Mouse (Mus musculus): ENCODE results near the gene Naif1. TPM values are rescaled to one million over a fixed set of nuclear protein-coding genes. Genes with fewer than 3 reads are reported as not detected.

The Naif1 gene
- polyA plus RNA-seq, 1 experiment from 2014 or later = 5.7 TPM

DNA sequence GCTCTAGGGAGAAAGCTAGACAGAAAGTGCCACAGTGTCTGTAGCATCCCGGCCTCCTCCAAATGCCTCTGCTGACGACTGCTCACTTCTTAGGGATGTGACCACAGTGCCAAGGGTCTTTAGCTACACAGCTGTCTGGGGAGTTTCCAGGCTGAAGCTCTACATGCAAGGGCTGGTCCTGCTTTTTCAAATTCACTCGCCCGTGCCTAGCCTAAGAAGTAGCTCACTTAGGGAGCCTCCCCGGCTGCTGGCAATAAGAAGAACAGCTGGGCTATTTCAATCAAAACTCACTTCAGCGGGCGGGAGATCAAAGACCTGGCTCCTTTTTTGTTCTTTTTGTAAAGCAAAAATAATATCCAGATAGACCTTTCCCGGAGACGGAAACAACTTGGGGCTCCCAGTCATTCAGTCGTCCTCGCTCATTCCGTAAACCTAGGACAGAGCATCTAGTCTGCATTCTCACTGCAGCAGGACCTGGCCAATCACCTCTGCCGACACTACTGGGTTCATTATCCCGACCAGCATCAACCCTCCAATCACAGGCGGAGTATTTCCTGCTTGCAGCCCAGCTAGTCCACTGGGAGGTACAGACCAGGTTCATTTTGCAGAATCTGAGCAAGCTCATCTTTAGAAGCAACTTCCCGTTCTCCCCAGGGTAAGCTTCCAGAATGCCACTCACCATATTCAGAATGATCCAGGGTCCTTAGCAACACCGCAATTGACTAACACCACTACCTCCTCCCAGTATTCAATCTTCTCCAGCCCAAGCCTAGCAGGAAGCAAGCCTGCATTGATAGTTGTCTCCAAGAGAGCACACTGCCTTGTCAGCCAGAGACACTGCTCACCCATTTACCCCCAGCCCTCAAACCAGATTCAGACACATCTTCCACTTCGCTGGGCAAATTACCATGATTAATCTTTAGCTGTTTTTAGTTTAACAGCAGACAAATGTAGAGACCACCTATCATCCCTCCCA lies 19.3 kb upstream of the Naif1 start:
- ATAC-seq (replicated peaks) = peak; percentile 96
- Histone ChIP-seq H3K4me2 (peak overlapping the region; percentile 81), H3K27ac (peak overlapping the region; percentile 95), H3K9me3 (no peaks in the 10 kb centered on the region), H3K4me3 (peak overlapping the region; percentile 55), H3K4me1 (peaks cover 46% of the 10 kb centered on the region), H3K36me3 (replicated peaks) (no peaks in the 10 kb centered on the region), H3K9ac (peak overlapping the region; percentile 67), H3K27me3 (replicated peaks) (no peaks in the 10 kb centered on the region)
- WGBS = 5% methylated on average over 18 of the region's 18 CpGs

DNA sequence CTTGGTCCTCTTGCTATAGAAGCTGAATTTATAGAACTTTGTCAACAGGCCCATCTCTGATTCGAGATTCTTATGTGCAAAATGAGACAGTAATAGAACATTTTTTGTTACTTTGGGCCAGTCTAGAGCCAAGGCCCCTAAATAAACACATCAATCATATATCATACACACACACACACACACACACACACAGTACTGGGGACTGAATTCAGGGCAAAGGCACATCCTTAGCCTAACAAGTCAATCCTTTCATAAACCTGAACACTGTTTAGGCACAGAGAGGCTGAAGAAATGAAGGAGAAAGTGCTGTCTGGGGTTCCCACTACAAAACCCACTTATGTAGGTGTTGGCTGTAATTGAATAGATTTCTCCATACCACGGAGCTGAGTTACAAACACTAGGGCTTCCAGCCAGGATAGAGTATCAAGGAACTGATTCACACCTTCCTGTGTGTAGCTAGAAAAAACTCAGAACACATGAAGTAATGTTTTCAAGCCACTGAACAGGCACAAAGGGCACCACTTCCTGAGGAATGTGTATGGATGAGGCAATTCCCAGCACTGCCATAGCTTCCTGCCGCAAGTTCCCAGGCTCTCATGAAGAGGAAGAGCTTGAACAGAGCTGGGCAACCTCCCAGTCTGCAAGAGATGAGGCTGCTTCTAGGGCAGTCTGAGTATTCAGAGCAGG lies 13.4 kb upstream of the Naif1 start:
- no peaks in the 10 kb centered on the region for H3K9me3 ChIP-seq
- no peaks in the 10 kb centered on the region for H3K27me3 ChIP-seq (replicated peaks)
- ATAC-seq (replicated peaks) = no peak
- H3K4me1 ChIP-seq = peaks cover 12% of the 10 kb centered on the region
- H3K27ac ChIP-seq = peak overlapping the region; percentile 39; the same call in 1 of the 2 replicates
- H3K4me3 ChIP-seq = no peak overlapping the region
- no peak overlapping the region for H3K4me2 ChIP-seq
- H3K9ac ChIP-seq = no peak overlapping the region
- 59% methylated on average over 3 of the region's 3 CpGs for WGBS
- H3K36me3 ChIP-seq (replicated peaks) = no peaks in the 10 kb centered on the region

DNA sequence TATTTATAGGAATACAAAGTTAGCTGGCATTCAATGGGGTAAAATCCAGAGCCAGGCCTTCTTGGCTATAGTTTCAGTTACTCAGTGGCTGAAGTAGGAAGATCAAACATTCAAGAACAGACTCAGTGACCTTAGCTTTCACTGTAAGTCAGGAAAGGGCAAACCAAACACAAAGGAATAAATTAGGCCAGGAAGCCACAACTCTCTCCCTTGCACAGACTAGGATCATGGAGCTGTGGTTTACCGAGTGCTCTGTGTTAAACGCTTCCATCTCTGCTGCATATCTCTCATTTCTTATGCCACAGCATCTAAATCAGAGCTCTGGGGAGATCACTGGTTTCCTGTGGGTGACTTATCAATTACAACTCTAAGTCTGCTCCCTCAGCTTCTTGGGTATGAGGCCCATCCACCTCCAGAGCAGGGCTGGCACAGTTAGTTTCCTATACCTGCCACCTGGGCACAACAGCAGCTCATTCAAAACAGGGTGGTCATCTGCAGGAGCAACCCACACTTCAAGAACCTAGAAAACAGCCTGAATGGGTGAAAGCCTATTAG lies 12.6 kb upstream of the Naif1 start:
- WGBS = 65% methylated on average over 2 of the region's 2 CpGs
- no peak overlapping the region for H3K4me2 ChIP-seq
- no peak overlapping the region for H3K4me3 ChIP-seq
- H3K27ac ChIP-seq = peak overlapping the region; percentile 28; the same call in 1 of the 2 replicates
- H3K4me1 ChIP-seq = peaks cover 9% of the 10 kb centered on the region
- H3K27me3 ChIP-seq (replicated peaks) = no peaks in the 10 kb centered on the region
- H3K36me3 ChIP-seq (replicated peaks) = no peaks in the 10 kb centered on the region
- no peak overlapping the region for H3K9ac ChIP-seq
- ATAC-seq (replicated peaks) = no peak
- no peaks in the 10 kb centered on the region for H3K9me3 ChIP-seq

DNA sequence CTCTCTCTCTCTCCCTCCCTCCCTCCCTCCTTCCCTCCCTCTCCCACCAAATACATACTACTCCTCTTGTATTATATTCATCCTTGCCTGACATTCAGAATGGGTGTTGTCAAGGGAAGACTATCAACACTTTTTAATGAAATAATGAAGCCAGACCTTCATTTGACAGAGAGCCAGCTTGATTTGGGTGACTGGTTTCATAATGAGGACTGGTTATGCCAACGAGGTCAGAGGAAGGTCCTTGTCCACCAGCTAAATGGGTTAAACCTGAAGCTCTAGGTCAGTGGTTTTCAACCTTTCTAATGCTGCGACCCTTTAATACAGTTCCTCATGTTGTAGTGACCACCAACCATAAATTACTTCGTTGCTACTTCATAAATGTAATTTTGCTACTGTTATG lies 11.5 kb upstream of the Naif1 start:
- peaks cover 9% of the 10 kb centered on the region for H3K4me1 ChIP-seq
- no peaks in the 10 kb centered on the region for H3K27me3 ChIP-seq (replicated peaks)
- ATAC-seq (replicated peaks) = no peak
- H3K9ac ChIP-seq = no peak overlapping the region
- H3K27ac ChIP-seq = no peak overlapping the region
- no peak overlapping the region for H3K4me3 ChIP-seq
- H3K9me3 ChIP-seq = no peaks in the 10 kb centered on the region
- no peaks in the 10 kb centered on the region for H3K36me3 ChIP-seq (replicated peaks)
- H3K4me2 ChIP-seq = no peak overlapping the region
- WGBS = 76% methylated on average over 3 of the region's 3 CpGs

DNA sequence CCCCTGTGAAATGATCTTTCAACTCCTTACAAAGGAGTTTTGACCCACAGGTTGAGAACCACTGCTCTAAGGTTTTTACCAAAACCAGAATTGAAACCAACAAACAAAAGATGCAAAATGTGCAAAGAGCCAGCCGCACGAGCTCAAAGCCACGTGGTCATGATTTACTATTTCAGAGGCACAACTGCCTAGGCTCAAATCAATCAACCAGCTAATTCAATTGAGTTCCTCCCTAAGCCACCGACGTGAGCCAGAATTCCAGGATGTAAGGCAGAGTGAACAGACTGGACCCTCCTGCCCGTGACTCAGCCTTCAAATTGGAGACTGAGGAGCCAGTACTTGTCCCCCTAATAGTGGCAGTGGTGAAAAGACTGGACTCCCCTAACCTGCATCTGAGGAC lies 11.1 kb upstream of the Naif1 start:
- Histone ChIP-seq H3K36me3 (replicated peaks) (no peaks in the 10 kb centered on the region), H3K9ac (no peak overlapping the region), H3K4me3 (no peak overlapping the region), H3K27ac (no peak overlapping the region), H3K4me1 (peaks cover 9% of the 10 kb centered on the region), H3K4me2 (no peak overlapping the region), H3K27me3 (replicated peaks) (no peaks in the 10 kb centered on the region), H3K9me3 (no peaks in the 10 kb centered on the region)
- ATAC-seq (replicated peaks) = no peak
- 40% methylated on average over 6 of the region's 6 CpGs for WGBS

DNA sequence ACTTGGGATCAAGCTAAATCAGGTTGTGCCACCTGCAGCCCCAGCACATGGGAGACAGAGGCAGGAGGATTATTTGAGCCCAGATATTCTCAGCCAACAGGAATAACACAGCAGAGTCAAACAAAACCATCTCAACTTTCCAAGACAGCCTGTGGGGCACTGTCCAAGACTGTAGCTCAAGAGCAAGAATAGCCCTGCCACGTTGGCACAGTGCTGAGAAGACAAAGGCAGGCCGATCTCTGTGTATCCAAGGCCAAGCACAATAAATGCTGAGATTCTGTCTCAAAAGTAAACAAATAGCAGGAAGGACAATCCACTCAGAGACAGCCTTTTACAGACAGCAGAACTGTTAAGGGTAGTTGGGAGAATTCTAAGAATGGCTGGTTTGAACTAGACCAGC lies 10.1 kb upstream of the Naif1 start:
- no peaks in the 10 kb centered on the region for H3K36me3 ChIP-seq (replicated peaks)
- H3K4me2 ChIP-seq = no peak overlapping the region
- no peaks in the 10 kb centered on the region for H3K9me3 ChIP-seq
- no peak overlapping the region for H3K4me3 ChIP-seq
- peaks cover 9% of the 10 kb centered on the region for H3K4me1 ChIP-seq
- H3K9ac ChIP-seq = no peak overlapping the region
- H3K27me3 ChIP-seq (replicated peaks) = no peaks in the 10 kb centered on the region
- WGBS = 64% methylated on average over 2 of the region's 2 CpGs
- 0 out of 2 replicates have a peak overlapping the region, but pooled peaks have one; percentile 2 for H3K27ac ChIP-seq
- no peak for ATAC-seq (replicated peaks)

DNA sequence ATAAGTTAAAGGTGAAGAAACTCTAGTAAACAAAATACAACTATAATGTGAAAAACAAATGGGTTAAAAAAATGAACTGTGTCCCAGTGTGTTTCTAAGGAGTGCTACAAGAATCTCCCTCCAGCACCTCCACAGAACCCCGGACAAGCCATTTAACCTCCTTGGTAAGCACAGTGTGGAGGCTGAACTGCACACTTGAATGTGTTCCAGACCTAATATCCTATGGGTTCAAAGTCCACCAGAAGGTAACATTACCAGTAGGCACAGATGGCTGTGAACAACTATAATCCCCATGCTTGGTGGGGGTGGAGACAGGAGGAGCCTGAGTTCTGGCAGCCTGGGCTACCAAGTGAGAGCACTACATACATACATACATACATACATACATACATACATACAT lies 9.6 kb upstream of the Naif1 start:
- Histone ChIP-seq H3K36me3 (replicated peaks) (no peaks in the 10 kb centered on the region), H3K9me3 (no peaks in the 10 kb centered on the region), H3K4me3 (no peak overlapping the region), H3K4me1 (peaks cover 9% of the 10 kb centered on the region), H3K9ac (no peak overlapping the region), H3K27ac (no peak overlapping the region), H3K27me3 (replicated peaks) (no peaks in the 10 kb centered on the region), H3K4me2 (no peak overlapping the region)
- 79% methylated on average over 1 of the region's 1 CpGs for WGBS
- no peak for ATAC-seq (replicated peaks)

DNA sequence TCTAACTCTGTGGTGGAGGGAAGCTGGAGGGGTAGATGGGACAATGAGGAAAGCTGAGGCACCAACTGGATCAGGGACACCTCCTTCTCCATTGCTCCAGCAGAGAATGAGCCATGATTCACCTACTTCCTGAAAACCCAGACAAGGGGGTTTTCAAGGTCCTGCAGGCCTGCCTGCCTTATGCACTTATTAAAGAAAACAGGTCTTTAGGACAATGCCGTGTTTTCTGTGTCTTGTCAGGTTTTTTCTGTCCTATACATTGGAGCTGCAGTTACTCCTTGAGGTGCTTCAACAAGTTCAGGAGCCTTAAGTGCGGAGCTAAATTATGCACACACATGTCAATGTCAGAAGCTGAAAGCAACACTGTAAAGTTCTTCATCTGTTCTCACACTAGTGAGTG lies 8.7 kb upstream of the Naif1 start:
- H3K4me2 ChIP-seq = no peak overlapping the region
- 90% methylated on average over 2 of the region's 2 CpGs for WGBS
- no peaks in the 10 kb centered on the region for H3K36me3 ChIP-seq (replicated peaks)
- H3K27me3 ChIP-seq (replicated peaks) = no peaks in the 10 kb centered on the region
- peaks cover 3% of the 10 kb centered on the region; the same call in 1 of the 2 replicates for H3K4me1 ChIP-seq
- ATAC-seq (replicated peaks) = no peak
- H3K4me3 ChIP-seq = no peak overlapping the region
- H3K27ac ChIP-seq = no peak overlapping the region
- no peaks in the 10 kb centered on the region for H3K9me3 ChIP-seq
- no peak overlapping the region for H3K9ac ChIP-seq

DNA sequence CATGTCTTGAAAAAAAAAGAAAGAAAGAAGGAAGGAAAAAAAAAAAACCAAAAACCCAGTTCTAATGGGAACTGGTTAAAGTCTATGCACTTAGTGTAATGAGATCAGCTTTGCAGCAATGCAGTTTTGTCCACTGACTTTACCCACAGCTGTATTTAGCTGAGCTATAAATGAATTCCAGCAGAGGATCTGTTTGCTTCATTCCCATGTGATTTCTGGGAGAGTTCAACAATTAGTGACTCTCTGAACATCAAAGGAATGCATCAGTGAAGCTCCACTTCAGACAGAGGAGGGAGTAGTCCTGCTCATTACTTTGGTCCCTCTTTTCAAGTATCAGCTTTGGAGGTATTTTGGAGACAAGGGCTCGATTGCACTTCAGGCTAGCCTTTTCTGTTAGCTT lies 4.7 kb upstream of the Naif1 start:
- Histone ChIP-seq H3K4me2 (no peak overlapping the region), H3K27me3 (replicated peaks) (no peaks in the 10 kb centered on the region), H3K27ac (no peak overlapping the region), H3K9ac (no peak overlapping the region), H3K36me3 (replicated peaks) (no peaks in the 10 kb centered on the region), H3K9me3 (no peaks in the 10 kb centered on the region), H3K4me1 (peaks cover 22% of the 10 kb centered on the region), H3K4me3 (no peak overlapping the region)
- no peak for ATAC-seq (replicated peaks)
- 74% methylated on average over 1 of the region's 1 CpGs for whole genome bisulfite sequencing

DNA sequence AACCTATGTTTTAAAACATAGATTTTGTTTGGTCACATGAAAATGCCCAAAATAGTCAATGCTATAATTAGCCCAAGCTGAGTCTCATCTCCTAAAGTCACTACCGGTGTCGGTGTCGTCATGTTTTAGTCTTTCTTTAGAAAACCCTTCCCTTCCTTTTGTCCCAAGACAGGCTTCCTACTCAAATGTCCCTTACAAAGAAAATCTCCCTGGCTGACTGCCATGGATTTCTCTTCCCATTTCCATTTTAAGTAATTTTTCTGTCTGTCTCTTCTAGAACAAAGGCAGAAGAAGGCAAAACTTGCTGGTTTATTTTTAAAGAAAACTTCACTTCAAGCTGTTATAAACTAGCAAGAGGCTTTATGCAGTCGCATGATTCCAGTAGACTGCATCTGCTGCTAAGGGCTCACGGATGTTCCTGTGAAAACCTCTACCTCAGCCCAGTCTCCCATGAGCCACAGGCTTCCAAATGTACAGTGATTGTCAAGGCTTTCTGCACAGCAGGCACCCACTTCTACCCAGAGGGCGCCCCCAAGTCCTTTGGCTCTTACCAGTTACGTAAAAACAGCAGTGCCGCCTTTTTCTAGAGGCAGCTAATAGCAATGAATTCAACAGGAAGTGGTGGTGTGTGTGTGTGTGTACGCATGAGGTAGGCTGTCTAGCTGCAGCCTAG lies 2.9 kb upstream of the Naif1 start:
- peak overlapping the region; percentile 12; the same call in 1 of the 2 replicates for H3K4me2 ChIP-seq
- H3K4me3 ChIP-seq = no peak overlapping the region
- H3K27ac ChIP-seq = peak overlapping the region; percentile 62; the same call in 1 of the 2 replicates

DNA sequence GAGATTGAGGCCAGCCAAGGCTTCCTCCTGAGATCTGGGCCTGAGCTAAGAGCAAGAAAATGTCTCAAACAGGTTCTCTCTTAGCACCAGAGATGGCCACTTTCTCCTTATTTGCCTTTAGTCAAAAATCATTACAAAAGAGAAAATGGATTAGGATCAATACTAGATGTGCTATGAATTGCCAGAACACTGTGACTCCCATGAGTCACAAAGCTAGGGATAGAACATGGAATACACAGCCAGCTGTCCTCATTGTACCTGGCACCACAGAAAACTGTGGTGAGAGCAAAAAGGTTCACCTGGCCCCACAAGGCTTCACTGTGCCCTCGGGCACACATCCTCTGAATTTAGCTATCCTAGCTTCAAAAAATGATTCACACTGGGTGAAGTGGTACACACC lies 1.8 kb upstream of the Naif1 start:
- 88% methylated on average over 1 of the region's 1 CpGs for WGBS
- Histone ChIP-seq H3K27me3 (replicated peaks) (no peaks in the 10 kb centered on the region), H3K9me3 (no peaks in the 10 kb centered on the region), H3K4me1 (peaks cover 39% of the 10 kb centered on the region), H3K4me3 (no peak overlapping the region), H3K36me3 (replicated peaks) (no peaks in the 10 kb centered on the region), H3K4me2 (no peak overlapping the region), H3K27ac (no peak overlapping the region), H3K9ac (no peak overlapping the region)
- ATAC-seq (replicated peaks) = no peak

More for the DNA sequence above, 2.9 kb upstream of the Naif1 start:
- Histone ChIP-seq H3K36me3 (replicated peaks) (no peaks in the 10 kb centered on the region), H3K4me1 (peaks cover 28% of the 10 kb centered on the region), H3K9me3 (no peaks in the 10 kb centered on the region), H3K9ac (no peak overlapping the region), H3K27me3 (replicated peaks) (no peaks in the 10 kb centered on the region)
- 62% methylated on average over 9 of the region's 9 CpGs for WGBS
- no peak for ATAC-seq (replicated peaks)
